Mouse (Mus musculus): ENCODE results near the gene Brip1. TPM values are rescaled to one million over a fixed set of nuclear protein-coding genes. Genes with fewer than 3 reads are reported as not detected.

The Brip1 gene
- polyA plus RNA-seq, 1 experiment, result 0.16 TPM

DNA sequence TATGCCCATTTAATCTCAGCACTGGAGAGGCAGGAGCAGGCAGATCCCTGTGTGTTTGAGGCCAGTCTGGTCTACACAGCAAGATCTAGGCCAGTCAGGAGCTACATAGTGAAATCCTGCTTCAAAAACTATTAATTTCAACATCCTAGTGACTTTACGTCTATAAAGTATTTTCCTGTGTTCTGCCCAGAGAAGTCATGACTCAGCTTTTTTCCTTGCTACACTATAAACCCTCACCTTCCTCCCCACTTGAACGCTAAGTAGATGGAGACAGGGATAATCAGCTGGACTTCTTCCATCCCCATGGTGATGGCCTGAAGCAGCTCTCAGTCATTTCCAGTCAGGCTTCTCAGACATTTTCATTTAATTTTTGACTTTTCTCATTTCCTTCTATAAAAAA is 187.9 kb downstream of the Brip1 start:
- no peaks in the 10 kb centered on the region for H3K9me3 ChIP-seq
- H3K4me3 ChIP-seq (replicated peaks), result no peak overlapping the region
- peaks cover 20% of the 10 kb centered on the region for H3K27me3 ChIP-seq (replicated peaks)
- TF ChIP-seq GATA1 (IDR thresholded peaks at IDR 0.05; ENCODE audit: borderline replicate concordance, low read length) (no peak), FLI1 (IDR thresholded peaks at IDR 0.05; ENCODE audit: low read length) (no peak)
- no peaks in the 10 kb centered on the region for H3K4me1 ChIP-seq
- no peaks in the 10 kb centered on the region for H3K36me3 ChIP-seq (replicated peaks; ENCODE audit: low read length)

DNA sequence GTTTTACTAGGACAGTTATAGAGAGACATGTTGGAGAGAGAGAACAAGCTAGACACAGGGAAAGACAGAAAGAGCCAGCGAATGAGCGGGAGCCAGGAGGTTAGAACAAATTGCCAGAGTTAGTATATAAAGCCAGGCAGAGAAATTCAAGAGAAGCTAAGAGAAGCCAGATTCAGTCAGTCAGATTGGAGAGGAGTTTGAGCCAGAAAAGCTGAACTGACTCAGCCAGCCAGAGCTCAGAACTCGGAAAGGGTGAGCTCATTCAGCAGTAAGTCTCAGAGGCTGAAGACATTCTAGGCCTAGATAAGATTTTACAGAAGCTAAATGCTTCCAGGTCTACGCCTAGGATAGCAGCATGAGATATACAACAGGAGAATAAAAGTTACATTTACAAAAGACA is 190.5 kb downstream of the Brip1 start:
- Histone ChIP-seq H3K27me3 (replicated peaks) (peaks cover 17% of the 10 kb centered on the region), H3K4me1 (no peaks in the 10 kb centered on the region), H3K36me3 (replicated peaks; ENCODE audit: low read length) (no peaks in the 10 kb centered on the region), H3K9me3 (no peaks in the 10 kb centered on the region), H3K4me3 (replicated peaks) (no peak overlapping the region)
- no peak for TF ChIP-seq FLI1 (IDR thresholded peaks at IDR 0.05; ENCODE audit: low read length)
- TF ChIP-seq GATA1 (IDR thresholded peaks at IDR 0.05; ENCODE audit: borderline replicate concordance, low read length), result no peak

DNA sequence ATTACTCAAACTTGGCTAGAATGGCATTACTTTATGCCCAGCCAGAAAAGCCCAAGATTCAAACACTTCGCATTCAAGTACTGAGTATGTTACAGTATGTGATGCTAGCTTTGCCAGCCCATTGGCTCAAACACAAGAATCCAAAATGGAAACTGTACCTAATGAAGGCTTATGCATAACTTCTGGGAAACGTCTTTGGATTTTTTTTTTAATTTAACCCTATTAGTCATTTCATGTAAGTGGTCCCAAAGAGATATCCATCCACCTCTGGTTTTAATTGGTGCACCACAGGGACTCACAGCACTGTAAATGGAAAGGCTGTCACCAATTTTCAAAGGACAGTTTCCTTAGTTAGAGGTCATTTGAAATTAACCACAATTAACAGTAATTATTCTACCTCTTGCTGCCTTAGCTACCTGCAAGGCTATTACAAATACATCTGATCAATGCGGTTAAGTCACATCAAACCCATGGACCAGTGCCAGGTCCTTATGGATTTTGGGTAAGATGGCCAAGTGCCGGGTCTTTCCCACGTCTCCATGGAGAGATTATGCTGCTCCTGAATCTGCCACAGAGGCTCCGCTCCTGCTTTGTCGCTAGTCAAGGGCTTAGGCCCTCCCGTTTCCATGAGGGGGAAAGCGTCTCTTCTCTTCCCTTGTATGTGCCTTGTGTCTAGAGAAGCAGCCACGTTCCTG is 192.6 kb downstream of the Brip1 start:
- Histone ChIP-seq H3K4me1 (no peaks in the 10 kb centered on the region), H3K9me3 (no peaks in the 10 kb centered on the region), H3K36me3 (replicated peaks; ENCODE audit: low read length) (no peaks in the 10 kb centered on the region), H3K4me3 (replicated peaks) (no peak overlapping the region), H3K27me3 (replicated peaks) (peaks cover 17% of the 10 kb centered on the region)
- TF ChIP-seq FLI1 (IDR thresholded peaks at IDR 0.05; ENCODE audit: low read length), result no peak
- no peak for TF ChIP-seq GATA1 (IDR thresholded peaks at IDR 0.05; ENCODE audit: borderline replicate concordance, low read length)

Other genes with a start within 250 kb of the Brip1 start
- 0.35 and 3.8 TPM in 2 replicates for gene Ints2, start 56.4 kb upstream of the Brip1 start, polyA plus RNA-seq (2012; ENCODE audit: insufficient read depth, low replicate concordance)
- 0.15 and 0.46 TPM in 2 replicates for gene Med13, start 156.4 kb upstream of the Brip1 start, polyA plus RNA-seq (2012; ENCODE audit: insufficient read depth, low replicate concordance)